Mouse (Mus musculus) testis, adult 2 months (tissue): ENCODE data around the gene Wbp1.

ENCODE experiments used
- CTCF ChIP-seq: fragments of 200-500 bp; IDR thresholded peaks from 2 replicates; pipeline ENCODE4 v1.5.1; 2012; ENCODE audit warnings: low read depth, mild to moderate bottlenecking, inconsistent platforms, low read length, moderate library complexity; ENCODE audit not compliant: control insufficient read depth, insufficient read depth, insufficient replicate concordance
- POLR2A ChIP-seq: fragments of 200-500 bp; IDR thresholded peaks from 2 replicates; pipeline ENCODE4 v1.6.1; 2012; ENCODE audit warnings: low read depth, mild to moderate bottlenecking, inconsistent platforms, low read length, moderate library complexity; ENCODE audit not compliant: control insufficient read depth

DNA sequence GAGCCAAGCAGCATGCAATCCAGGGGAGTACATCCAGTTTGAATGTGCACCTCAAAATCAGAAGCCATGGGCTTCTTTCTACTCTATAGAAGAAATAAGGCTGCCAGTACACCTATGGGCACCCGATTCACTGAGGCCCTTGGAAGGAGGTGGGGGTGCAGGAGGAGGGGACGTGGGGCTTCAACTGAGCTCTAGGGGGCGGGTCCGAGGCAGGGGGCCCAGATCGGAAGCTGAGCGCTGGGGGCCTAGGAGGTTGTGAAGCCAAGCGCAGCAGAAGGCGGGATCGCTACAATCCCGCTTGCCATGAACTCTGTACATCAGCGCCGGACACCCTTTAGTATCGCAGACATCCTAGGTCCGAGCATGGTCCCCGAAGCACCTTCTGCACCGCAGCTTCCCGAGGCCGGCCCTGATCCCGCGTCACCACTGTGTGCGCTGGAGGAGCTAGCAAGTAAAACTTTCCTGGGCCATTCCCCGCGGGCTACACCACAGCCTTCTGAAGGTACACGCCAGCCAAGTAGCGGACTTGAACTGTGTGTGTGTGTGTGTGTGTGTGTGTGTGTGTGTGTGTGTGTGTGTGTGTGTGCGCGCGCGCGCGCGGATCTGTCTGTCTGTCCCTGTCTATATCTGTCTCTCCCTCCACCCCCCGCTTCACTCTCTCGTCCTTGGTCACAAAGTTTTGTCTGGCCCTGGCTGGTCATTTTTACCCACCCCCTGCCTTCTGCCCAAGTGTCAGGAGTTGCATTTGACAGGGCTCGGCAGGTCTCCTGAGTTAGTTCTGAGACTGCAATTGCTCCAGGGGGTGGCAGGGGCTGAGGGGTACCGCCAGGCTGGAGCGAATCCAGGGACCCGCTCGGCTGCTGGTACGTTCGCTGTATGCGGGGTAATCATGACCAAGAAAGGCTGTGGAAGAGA, 35.0 kb downstream of the Wbp1 start, which contains the start of gene Lbx2:
- TF ChIP-seq CTCF: no peak
- TF ChIP-seq POLR2A: no peak
